Mouse (Mus musculus) bone marrow, adult 2 months (tissue): ENCODE data around the gene Tcf12.

Experiments used
- CTCF ChIP-seq: fragments of 200-500 bp; IDR thresholded peaks from 2 replicates; pipeline ENCODE4 v1.5.1; 2011; ENCODE audit warnings: low read length, control low read depth; ENCODE audit not compliant: control insufficient read depth, insufficient read depth
- POLR2A ChIP-seq: fragments of 200-500 bp; IDR thresholded peaks from 2 replicates; pipeline ENCODE4 v1.6.1; 2011; ENCODE audit warnings: low read depth, mild to moderate bottlenecking, control low read depth, low read length, borderline replicate concordance; ENCODE audit not compliant: control insufficient read depth

- TF ChIP-seq CTCF = no peak
- no peak for TF ChIP-seq POLR2A
Observed at GRCm38 (mm10) chr9:71975141-71975540, 136.5 kb downstream of the Tcf12 start.
